Mouse (Mus musculus) heart, adult 11 months (tissue): ENCODE results near the gene Syt8.

ENCODE experiments used
- DNase-seq: peaks from one replicate; pipeline ENCODE4 v3.0.0; 2022

Syt8 gene

DNA sequence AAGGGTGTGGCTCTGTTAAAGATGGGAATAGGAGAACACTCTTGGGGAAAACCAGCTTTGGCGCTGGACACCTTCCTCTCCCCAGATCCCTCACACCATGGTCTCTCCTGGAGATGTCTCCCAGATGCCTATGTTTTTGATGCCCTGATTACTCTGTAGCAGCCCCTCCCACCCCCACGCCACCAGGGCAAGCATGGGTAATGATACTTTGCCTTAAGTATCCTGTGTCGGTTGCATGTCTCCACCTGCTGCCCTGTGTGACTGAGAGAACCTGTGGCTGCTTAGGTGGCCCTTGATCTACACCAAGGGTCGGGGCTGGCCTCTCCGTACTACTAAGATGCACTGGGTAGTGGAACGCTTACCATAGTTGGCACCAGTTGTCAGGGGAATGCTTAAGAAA is 43.4 kb downstream of the Syt8 start:
- DNase-seq = peak; percentile 94

DNA sequence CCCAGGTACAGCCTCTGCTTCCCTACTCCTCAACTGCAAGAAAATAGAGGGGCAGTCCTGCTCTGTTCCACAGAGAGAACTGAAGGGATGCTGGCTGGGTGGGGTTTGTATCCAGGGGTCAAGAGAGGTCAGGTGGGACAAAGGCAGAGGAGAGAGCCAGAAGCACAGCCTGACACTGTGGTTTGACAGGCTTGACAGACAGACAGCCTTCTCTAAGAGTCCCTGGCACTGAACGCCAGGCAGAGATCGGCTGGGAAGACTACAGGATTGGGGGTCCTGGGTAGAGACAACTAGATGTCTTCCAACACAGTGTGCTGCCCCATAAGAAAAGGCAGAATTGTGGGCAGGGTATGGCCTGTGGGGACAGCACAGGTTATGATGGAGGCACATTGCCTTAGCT is 43.9 kb downstream of the Syt8 start:
- peak; percentile 92 for DNase-seq

DNA sequence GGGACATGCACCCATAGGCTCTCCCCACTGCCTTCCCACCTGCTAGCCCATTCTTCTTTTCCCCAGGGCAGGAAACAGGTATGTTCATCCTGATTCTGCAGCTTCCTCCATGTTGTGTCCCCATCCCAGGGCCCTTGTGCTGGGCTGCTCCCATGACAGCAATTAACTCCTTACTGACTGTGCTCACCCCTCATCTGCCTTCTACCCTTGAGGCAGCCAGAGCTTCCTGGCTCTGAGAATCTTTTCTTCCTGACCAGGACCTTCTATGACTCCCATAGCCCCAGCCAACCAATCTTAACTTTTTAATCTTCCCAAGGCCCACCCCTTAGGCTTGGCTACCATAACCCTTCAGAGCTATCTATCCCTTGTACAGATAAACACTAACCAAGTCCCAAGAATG is 44.7 kb downstream of the Syt8 start:
- DNase-seq = peak; percentile 92

DNA sequence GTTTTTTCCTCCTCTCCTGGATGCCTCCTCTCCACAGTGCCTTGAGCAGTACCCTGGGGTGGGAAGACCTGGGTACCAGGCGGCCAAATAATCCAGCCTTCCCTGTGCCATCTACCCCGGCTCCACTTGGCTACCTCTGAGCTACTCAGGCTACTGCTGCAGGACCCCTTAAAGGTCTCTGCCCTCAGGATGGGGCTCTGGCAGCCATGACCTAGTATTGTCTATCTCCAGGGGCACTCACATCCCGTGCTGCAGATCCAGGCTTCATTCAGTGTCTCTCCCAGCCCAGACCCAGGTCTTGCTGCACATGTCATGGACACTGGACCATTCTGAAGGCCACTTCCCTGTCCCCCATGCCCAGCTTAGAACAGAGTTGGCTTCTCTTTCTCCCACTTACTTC is 45.2 kb downstream of the Syt8 start:
- DNase-seq = peak; percentile 93

DNA sequence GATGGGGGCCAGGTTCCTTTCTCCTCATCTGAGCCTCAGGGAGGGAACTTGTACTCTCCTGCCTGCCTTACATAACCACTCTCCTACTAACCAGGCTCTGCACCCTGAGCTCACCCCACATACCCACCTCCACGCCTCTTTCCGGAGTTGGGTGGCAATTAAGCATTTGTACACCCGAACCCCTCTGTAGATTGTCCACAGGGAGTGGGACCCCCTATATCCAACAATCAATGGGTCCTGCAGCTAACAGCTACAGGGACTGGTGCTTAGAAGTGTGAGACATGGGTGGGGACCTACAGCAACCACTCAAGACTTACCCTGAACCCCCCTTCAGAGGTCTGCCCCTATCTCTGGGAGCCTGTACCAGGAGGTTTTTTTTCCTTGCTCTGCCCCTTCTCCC is 46.0 kb downstream of the Syt8 start:
- DNase-seq = peak; percentile 94

DNA sequence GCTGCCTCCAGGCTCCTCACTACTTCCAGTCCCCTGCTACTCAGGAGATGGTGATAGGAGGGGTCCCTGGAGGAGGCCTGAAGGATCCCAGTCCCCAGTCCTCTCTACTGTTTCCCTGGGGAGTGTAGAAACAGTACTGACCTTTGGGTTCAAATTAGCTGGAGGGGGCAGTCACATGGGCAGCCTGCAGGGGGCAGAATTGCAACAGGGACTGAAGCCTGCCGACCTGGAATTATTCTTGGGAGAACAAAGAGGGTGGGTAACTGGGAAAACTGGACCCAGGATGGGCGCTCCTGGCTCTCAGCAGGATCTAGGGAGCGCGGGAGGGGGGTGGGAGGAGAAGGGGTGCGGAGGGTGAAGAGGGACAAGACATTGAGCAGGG is 46.5 kb downstream of the Syt8 start:
- DNase-seq = peak; percentile 98

DNA sequence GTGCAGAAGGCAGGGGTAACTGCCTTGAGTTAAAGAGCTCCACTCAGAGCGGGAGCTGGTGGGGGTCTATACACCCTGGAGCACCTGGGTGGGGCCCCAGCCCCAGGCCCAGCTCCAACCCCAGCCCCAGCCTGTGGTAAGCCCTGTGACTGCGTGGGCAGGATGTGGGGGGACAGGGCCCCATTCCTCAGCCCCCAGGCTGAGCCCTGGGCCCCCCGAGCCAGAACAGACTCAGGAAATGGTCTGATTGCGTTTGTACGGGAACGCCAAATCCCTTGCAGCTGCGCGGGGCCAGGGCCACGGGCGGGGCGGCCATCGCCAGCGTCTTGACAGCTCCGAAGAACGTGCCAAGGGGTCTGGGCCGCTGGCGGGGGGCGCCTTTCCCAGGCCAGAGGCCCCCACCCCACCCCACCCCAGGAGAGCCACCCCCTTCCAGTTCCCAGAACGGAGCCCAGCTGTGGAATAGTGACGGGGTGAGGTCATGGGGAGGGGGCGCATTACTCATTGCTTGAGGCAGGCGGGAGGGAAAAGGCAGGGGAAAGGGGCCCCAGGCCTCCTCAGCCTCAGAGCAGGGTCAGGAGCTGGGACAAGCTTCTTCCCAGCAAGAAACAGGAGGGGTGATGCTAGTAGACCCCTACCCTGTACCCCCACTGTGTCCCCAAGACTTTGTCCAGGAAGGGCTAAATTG is 47.1 kb downstream of the Syt8 start:
- DNase-seq = peak; percentile 99

DNA sequence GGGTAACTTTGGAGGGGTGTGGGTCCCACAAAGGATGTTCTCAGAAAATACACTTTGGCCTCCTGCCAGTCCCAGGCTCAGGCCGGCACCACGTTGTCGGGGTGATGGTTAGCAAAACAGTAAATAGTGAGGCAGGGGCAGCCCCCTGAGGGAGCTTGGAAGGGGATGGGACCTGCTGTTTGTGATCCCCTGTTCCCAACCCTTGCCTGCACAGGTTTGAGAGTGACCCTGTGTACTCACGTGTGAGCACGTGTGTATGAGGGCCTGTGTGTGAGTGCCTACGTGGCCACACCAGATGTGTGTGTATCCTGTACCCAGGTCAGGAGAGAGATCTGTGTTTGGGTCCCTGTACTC is 47.6 kb downstream of the Syt8 start:
- DNase-seq = peak; percentile 97

DNA sequence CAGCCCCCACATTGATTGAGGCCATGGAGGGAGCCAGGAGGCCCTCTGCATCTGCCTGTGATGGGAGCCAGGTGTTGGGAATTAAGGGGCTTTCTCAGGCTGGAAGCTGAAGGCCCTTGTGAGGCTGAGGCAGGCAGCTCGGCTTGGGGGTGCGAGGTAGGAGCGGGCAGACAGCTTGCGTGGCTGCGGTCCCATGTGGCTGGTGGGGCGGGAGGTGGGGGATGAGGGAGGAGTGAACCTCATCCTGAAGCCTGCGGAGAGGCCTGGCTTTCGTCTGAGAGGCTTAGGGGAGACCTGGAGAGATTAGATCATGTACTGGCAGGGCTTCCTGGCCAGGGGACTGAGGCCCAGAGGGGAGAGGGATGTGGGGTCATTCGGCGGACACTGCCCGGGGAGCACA is 48.5 kb downstream of the Syt8 start:
- DNase-seq = peak; percentile 97

DNA sequence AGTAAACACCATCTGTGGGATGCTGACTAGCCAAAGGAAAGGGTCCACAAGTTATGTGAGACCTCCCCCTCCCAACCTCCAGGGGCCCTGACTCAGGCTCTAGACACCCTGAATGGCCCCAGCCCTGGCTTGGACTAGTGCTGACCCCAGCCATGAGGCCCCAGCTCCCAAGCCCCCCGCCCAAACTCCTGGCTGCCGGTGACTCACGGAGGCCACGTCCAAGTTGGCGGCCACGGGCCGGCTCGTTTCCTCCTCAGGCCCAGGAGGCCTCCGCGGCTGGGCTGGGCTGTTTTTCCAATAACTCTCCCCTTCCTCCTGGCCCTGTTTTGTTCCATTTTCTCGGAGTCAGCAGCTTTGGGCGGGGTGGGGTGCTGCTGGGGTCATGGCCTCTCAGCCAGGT is 50.1 kb downstream of the Syt8 start:
- peak; percentile 98 for DNase-seq

DNA sequence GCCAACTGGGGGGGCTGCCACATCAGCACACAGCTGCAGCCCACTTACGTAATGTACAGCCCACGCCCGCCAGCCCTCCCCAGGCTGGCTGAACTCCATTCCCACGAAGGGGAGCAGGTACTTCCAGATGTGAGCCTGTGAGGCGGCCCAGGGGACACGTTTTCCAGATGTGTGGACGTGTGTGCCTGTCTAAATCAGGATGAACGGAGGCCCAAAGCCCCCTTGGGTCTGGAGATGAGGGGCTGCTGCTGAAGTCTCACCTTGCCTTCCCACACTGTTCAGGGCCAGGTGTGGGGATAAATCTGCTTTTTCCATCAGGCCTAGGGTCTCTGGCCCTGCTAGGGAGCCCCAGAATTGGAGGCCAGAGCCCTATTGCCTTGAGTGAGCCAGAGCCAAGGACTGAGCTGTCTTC is 52.1 kb downstream of the Syt8 start:
- DNase-seq = peak; percentile 95

DNA sequence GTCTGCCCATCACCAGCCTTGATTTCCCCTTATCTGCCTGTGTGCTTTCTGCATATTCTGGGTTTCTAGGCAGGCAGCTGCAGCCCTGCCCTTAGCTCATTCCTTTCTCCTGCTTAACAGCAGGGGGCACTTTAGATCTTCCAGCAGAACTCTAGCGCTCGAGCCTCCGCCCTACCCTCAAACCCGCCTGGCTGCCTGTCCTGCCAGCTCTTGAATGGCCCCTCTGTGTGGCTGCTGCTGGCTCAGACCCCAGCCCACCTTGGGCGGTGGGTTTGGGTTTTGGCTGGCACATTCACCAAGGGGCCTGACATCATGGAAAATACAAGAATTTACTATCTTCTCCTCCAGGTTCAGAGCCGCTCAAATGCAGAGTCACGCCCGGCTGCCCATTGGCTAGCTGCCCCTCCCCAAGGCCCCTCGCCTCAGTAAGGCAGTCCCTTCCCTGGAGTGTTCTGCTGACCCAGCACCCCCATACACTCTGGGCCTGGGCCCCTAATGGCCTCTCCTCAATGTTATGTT is 52.8 kb downstream of the Syt8 start:
- DNase-seq = peak; percentile 91

DNA sequence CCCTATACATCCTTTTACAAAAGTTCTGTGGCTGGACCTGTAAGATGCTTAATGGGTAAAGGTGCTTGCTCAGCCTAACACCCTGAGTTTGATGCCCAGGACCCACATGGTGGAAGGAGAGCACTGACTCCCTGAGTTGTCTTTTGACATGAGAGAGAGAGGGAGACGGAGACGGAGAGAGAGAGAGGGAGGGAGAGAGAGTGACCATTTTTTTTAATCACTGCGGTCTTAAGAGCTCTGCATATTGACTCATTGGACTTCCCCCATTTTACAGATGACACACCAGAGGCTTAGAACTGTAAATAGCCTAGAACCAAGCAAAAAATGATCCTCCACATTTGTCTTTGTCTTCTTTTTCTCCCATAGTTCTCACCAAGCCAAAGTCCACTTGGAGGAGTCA is 53.4 kb downstream of the Syt8 start:
- DNase-seq = no peak
